Mouse (Mus musculus) liver, adult 2 months (tissue): ENCODE results near the gene B4galt4. TPM values are rescaled to one million over a fixed set of nuclear protein-coding genes. Genes with fewer than 3 reads are reported as not detected.

Experiments used
- DNase-seq: peaks from one replicate; pipeline ENCODE4 v3.0.0-alpha.2; 2011; ENCODE audit warnings: low read depth, low spot score; ENCODE audit errors: extremely low read depth
- H3K27ac ChIP-seq: fragments of 200-500 bp; replicated peaks from 2 replicates; pipeline ENCODE4 v1.5.1; 2012; ENCODE audit warnings: low read depth, mild to moderate bottlenecking, control low read depth, inconsistent platforms, low read length; ENCODE audit not compliant: insufficient read depth
- H3K27me3 ChIP-seq: fragments of 200-500 bp; 2 replicates; pipeline ENCODE4 v1.6.1; 2012; ENCODE audit warnings: mild to moderate bottlenecking, moderate library complexity, low read length, inconsistent platforms; ENCODE audit not compliant: control insufficient read depth, insufficient read depth
- H3K36me3 ChIP-seq: fragments of 200-500 bp; 2 replicates; pipeline ENCODE4 v1.6.1; 2012; ENCODE audit warnings: low read length, inconsistent platforms; ENCODE audit not compliant: control insufficient read depth, insufficient read depth
- H3K4me1 ChIP-seq: fragments of 200-500 bp; 2 replicates; pipeline ENCODE4 v1.6.1; 2011; ENCODE audit warnings: low read length; ENCODE audit not compliant: control insufficient read depth, insufficient read depth
- H3K4me3 ChIP-seq: fragments of 200-500 bp; 2 replicates; pipeline ENCODE4 v1.5.1; 2011; ENCODE audit warnings: low read depth, mild to moderate bottlenecking, control low read depth, low read length, moderate library complexity; ENCODE audit not compliant: insufficient read depth
- H3K79me2 ChIP-seq: fragments of 200-500 bp; 2 replicates; pipeline ENCODE4 v1.6.1; 2012; ENCODE audit warnings: inconsistent platforms, mild to moderate bottlenecking, low read length, moderate library complexity; ENCODE audit not compliant: control insufficient read depth, insufficient read depth
- H3K9ac ChIP-seq: fragments of 200-500 bp; 2 replicates; pipeline ENCODE4 v1.6.1; 2012; ENCODE audit warnings: low read depth, mild to moderate bottlenecking, control low read depth, inconsistent platforms, low read length
- CTCF ChIP-seq: fragments of 200-500 bp; IDR thresholded peaks from 2 replicates; pipeline ENCODE4 v1.5.1; 2011; ENCODE audit warnings: low read depth, low read length, control low read depth
- POLR2A ChIP-seq: fragments of 200-500 bp; IDR thresholded peaks from 2 replicates; pipeline ENCODE4 v1.6.1; 2011; ENCODE audit warnings: low read length, control low read depth; ENCODE audit not compliant: insufficient read depth; ENCODE audit errors: extremely low read depth
- WGBS: fragments of 180-500 bp; shearing (Covaris S2); methylation state at CpG from one replicate; pipeline ENCODE4 v1.1.7; 2018; 5-methylcytosine and 5-hydroxymethylcytosine counted together
- polyA plus RNA-seq: library from polyadenylated mRNA; depleted of rRNA; stranded (reverse); fragments of >200 nt; gene quantifications from 2 replicates; pipeline ENCODE4 v1.2.3, GENCODE M21; 2012; rRNA removed
- total RNA-seq: library from RNA; depleted of rRNA; stranded (reverse); fragments of >200 nt; gene quantifications from 2 replicates; pipeline ENCODE4 v1.2.3, GENCODE M21; 2014; rRNA removed

Gene B4galt4
- total RNA-seq, result 1.3 and 1.6 TPM in 2 replicates
- 0.44 and 0.54 TPM in 2 replicates for polyA plus RNA-seq

DNA sequence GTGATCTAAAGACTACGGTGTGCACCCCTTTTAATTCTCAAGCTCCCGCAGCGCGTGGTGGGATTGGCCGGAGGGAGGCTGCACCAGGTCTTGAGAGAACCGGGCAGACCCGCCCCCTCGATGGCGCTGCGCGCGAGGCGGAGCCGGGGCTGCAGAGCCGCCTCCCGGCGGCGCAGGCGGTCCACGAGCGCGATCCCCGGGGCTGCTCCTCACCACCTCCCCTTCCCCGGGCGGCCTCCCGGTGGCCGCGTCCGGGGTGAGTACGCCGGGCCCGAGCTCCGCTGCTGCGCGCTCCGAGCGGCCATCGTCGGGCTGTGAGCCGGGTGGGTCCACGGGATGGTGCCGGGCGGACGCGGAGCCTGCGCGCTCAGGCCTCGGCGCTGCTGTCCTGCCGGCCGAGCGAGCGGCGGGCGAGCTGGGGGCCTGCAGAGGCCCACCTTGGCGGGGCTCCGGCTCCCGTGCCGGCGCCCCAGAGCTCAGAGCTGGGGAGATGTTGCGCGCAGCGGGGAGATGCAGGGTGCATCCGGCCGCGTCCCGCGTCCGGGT, at the start of gene B4galt4:
B4galt4 (plus strand) TSS at position 152 of the 546 bp plus-strand sequence.
- H3K27me3 ChIP-seq, result no peaks in the 10 kb centered on the region; the same call in 1 of the 2 replicates
- H3K36me3 ChIP-seq, result no peaks in the 10 kb centered on the region
- H3K9ac ChIP-seq, result peak within 1 kb of the TSS; percentile 74
- 2% methylated on average over 69 of the region's 69 CpGs for WGBS
- no peak for DNase-seq
- H3K4me3 ChIP-seq, result peak within 1 kb of the TSS; percentile 79
- H3K79me2 ChIP-seq, result no peaks in the 10 kb centered on the region
- H3K27ac ChIP-seq, result no peak within 1 kb of the TSS
- no peaks in the 10 kb centered on the region for H3K4me1 ChIP-seq
- TF ChIP-seq CTCF, result no peak
- TF ChIP-seq POLR2A, result no peak

DNA sequence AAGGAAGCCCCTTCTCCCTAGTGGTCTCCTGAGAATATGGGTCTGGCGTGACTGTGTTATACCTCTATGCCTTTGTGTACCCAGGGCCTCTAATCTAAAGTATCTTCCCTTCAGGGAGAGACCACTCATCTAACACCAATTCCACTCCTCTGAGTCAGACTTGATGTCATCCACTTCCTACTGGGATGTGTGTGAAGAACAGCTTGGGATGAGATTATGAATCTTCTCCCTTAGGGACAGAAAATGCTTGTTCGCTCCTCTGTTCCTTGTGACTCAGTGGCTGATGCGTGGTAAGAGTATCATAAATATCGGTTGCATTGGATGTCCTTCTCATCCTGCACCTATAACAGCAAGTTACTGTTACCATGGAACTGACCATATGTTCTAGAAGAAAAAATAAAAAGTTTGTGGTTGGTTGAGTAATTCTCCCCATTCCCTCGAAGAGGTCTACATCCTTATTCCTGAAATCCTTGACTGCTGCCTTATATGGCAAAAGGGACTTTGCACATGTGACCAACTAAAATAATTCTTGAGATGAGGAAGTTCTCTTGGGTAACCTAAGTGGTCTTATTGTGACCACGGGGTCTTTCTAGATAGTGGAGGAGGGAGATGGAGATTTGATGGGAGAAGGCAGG, 47.0 kb upstream of the B4galt4 start:
- Histone ChIP-seq H3K27ac (no peak overlapping the region), H3K4me1 (peaks cover 2% of the 10 kb centered on the region), H3K4me3 (no peak overlapping the region), H3K36me3 (no peaks in the 10 kb centered on the region), H3K9ac (no peak overlapping the region), H3K79me2 (no peaks in the 10 kb centered on the region), H3K27me3 (peaks cover 2% of the 10 kb centered on the region; the same call in 1 of the 2 replicates)
- TF ChIP-seq POLR2A (no peak), CTCF (no peak)
- no peak for DNase-seq
- 84% methylated on average over 6 of the region's 6 CpGs for WGBS

DNA sequence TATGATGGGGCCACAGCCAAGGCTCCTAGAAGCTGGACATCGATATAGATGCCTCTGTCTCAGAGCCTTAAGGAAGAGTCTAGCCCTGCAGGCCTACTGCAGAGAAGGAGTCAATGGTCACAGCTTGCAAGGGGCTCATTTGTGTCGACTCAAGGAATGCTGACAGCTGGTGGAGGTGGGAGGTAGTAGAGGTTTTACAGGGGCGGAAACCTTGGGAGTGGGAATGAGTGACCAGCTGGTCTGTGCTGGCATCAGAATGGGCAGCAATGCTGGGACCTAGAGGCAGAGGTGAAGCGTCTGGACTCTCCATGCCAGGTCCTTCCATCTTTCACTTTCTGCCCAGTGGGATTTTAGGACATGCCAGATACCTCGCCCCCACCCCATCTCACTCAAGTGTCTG, 46.5 kb upstream of the B4galt4 start:
- Histone ChIP-seq H3K4me1 (peaks cover 2% of the 10 kb centered on the region), H3K27ac (no peak overlapping the region), H3K27me3 (peaks cover 2% of the 10 kb centered on the region; the same call in 1 of the 2 replicates), H3K79me2 (no peaks in the 10 kb centered on the region), H3K4me3 (no peak overlapping the region), H3K9ac (no peak overlapping the region), H3K36me3 (no peaks in the 10 kb centered on the region)
- TF ChIP-seq POLR2A (no peak), CTCF (no peak)
- 80% methylated on average over 5 of the region's 5 CpGs for WGBS
- DNase-seq, result no peak

DNA sequence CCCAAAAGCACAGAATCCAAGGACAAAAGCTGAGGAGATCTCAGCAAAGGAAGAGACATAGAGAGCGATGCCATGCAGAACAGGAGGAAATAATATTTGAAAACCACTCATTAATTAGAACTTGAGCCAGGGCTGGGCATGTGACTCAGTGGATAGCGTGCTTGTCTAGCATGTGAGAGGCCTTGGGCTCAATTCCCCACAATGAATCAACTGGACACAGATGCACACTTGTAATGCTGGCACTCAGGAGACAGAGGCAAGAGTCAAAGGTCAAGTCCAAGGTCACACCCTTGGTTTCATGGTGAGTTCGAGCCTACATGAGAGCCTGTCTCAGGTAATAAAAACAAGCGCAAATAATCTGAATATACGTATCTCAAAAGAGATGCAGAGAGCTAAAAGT, 44.5 kb upstream of the B4galt4 start:
- DNase-seq, result no peak
- H3K4me3 ChIP-seq, result no peak overlapping the region
- no peaks in the 10 kb centered on the region for H3K36me3 ChIP-seq
- H3K79me2 ChIP-seq, result no peaks in the 10 kb centered on the region
- 82% methylated on average over 5 of the region's 5 CpGs for WGBS
- no peak overlapping the region for H3K27ac ChIP-seq
- no peak for TF ChIP-seq CTCF
- no peak for TF ChIP-seq POLR2A
- H3K4me1 ChIP-seq, result peaks cover 2% of the 10 kb centered on the region
- H3K27me3 ChIP-seq, result peaks cover 2% of the 10 kb centered on the region; the same call in 1 of the 2 replicates
- no peak overlapping the region for H3K9ac ChIP-seq

DNA sequence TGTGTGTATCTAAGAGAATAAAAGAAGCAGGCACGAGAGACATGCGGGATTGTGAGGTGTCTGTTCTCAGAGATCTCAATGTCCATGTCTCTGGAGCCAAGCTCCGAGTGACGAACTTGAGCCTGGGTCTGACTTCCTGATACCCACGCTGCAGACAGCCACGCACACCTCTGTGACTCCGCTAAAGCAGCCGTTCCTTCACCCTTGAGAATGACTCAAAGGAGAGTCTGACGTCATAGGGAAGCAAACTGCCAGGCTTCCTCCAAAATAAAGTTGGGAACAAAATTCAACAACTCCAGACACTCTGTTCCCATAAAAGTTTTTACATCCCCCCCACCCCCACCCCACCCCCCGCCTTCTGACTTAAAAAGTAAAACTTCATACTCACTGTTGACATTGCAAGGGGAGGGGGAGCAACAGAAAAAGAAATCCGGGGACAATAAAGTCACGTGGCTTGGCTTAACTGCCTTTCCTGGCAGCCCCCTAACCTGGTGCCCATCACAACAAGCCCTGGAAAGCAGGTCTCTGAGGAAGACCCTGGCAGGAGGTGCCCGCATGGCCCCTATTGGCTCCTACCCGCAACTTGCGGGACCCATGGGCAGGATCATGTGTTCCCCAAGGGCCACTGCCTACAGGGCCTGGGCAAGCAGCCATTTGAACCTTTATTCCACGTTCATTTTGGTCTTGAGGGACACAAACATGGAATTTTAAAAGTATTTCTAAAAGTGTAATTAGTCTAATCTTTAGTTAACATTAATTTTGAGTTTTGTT, 41.5 kb upstream of the B4galt4 start:
- Histone ChIP-seq H3K36me3 (no peaks in the 10 kb centered on the region), H3K4me3 (no peak overlapping the region), H3K79me2 (no peaks in the 10 kb centered on the region), H3K27me3 (0 out of 2 replicates have a peak, but pooled peaks cover under 1% of the 10 kb centered on the region), H3K9ac (no peak overlapping the region), H3K4me1 (no peaks in the 10 kb centered on the region; the same call in 1 of the 2 replicates), H3K27ac (no peak overlapping the region)
- TF ChIP-seq CTCF, result no peak
- TF ChIP-seq POLR2A, result no peak
- 74% methylated on average over 16 of the region's 16 CpGs for WGBS
- DNase-seq, result no peak
